Mouse (Mus musculus): Measurements from ENCODE around the gene Esd. TPM values are rescaled to one million over a fixed set of nuclear protein-coding genes. Genes with fewer than 3 reads are reported as not detected.

Esd gene
- polyA plus RNA-seq, 2 experiments: 101 to 220 TPM

- no peak overlapping the region for H3K27ac ChIP-seq
- no peaks in the 10 kb centered on the region for H3K36me3 ChIP-seq (replicated peaks; ENCODE audit: control insufficient read depth, insufficient read depth, low read depth)
- H3K4me2 ChIP-seq (ENCODE audit: low read depth): no peak overlapping the region
- TF ChIP-seq CTCF (IDR thresholded peaks at IDR 0.05; ENCODE audit: low read depth) (no peak), EP300 (IDR thresholded peaks at IDR 0.05; ENCODE audit: low read depth) (no peak)
- H3K4me3 ChIP-seq (ENCODE audit: insufficient read depth in 1 of 2, low read depth in 2 of 2, low read length in 2 of 2): no peak overlapping the region
- H3K9me3 ChIP-seq (ENCODE audit: control insufficient read depth, low read length): no peaks in the 10 kb centered on the region
- peaks cover 0 to 10% of the 10 kb centered on the region in 2 experiments; a peak in 2 of 4 replicates for H3K4me1 ChIP-seq (replicated peaks; ENCODE audit: control insufficient read depth in 2 of 2, insufficient read depth in 2 of 2, low read length in 1 of 2)
- ATAC-seq (ENCODE audit: insufficient read depth): no peak
- H3K27me3 ChIP-seq (ENCODE audit: control insufficient read depth, insufficient read depth, low read length): no peaks in the 10 kb centered on the region
- 53% methylated on average over 3 of the region's 3 CpGs for WGBS (ENCODE audit: insufficient replicate concordance)
- no peak overlapping the region for H3K9ac ChIP-seq (replicated peaks)
- DNase-seq (ENCODE audit: low read depth in 3 of 3, low spot score in 3 of 3): no peak
Observed at GRCm38 (mm10) chr14:74699241-74699640, 32.9 kb upstream of the Esd start.

GRCm38 (mm10) chr14:74703930-74704329, 28.2 kb upstream of the Esd start:
- H3K36me3 ChIP-seq (replicated peaks; ENCODE audit: control insufficient read depth, insufficient read depth, low read depth): no peaks in the 10 kb centered on the region
- no peak overlapping the region for H3K4me2 ChIP-seq (ENCODE audit: low read depth)
- no peaks in the 10 kb centered on the region for H3K9me3 ChIP-seq (ENCODE audit: control insufficient read depth, low read length)
- DNase-seq (ENCODE audit: low read depth in 3 of 3, low spot score in 3 of 3): no peak
- H3K27me3 ChIP-seq (ENCODE audit: control insufficient read depth, insufficient read depth, low read length): no peaks in the 10 kb centered on the region
- WGBS (ENCODE audit: insufficient replicate concordance): 29% methylated on average over 6 of the region's 6 CpGs
- H3K4me1 ChIP-seq (replicated peaks; ENCODE audit: control insufficient read depth in 2 of 2, insufficient read depth in 2 of 2, low read length in 1 of 2): peaks cover 0 to 10% of the 10 kb centered on the region in 2 experiments; a peak in 2 of 4 replicates
- H3K9ac ChIP-seq (replicated peaks): no peak overlapping the region
- TF ChIP-seq EP300 (IDR thresholded peaks at IDR 0.05; ENCODE audit: low read depth): no peak
- no peak for TF ChIP-seq CTCF (IDR thresholded peaks at IDR 0.05; ENCODE audit: low read depth)
- H3K4me3 ChIP-seq (ENCODE audit: insufficient read depth in 1 of 2, low read depth in 2 of 2, low read length in 2 of 2): no peak overlapping the region
- no peak overlapping the region for H3K27ac ChIP-seq
- ATAC-seq (ENCODE audit: insufficient read depth): no peak

GRCm38 (mm10) chr14:74709054-74709453, 23.0 kb upstream of the Esd start:
- no peak for ATAC-seq (ENCODE audit: insufficient read depth)
- H3K9me3 ChIP-seq (ENCODE audit: control insufficient read depth, low read length): no peaks in the 10 kb centered on the region
- no peak overlapping the region for H3K9ac ChIP-seq (replicated peaks)
- H3K4me1 ChIP-seq (replicated peaks; ENCODE audit: control insufficient read depth in 2 of 2, insufficient read depth in 2 of 2, low read length in 1 of 2): no peaks in the 10 kb centered on the region
- TF ChIP-seq EP300 (IDR thresholded peaks at IDR 0.05; ENCODE audit: low read depth) (no peak), CTCF (IDR thresholded peaks at IDR 0.05; ENCODE audit: low read depth) (peak; percentile 51; the same call in 1 of the 2 replicates)
- H3K36me3 ChIP-seq (replicated peaks; ENCODE audit: control insufficient read depth, insufficient read depth, low read depth): no peaks in the 10 kb centered on the region
- no peak overlapping the region for H3K27ac ChIP-seq
- H3K4me3 ChIP-seq (ENCODE audit: insufficient read depth in 1 of 2, low read depth in 2 of 2, low read length in 2 of 2): no peak overlapping the region
- 12% methylated on average over 3 of the region's 3 CpGs for WGBS (ENCODE audit: insufficient replicate concordance)
- no peaks in the 10 kb centered on the region for H3K27me3 ChIP-seq (ENCODE audit: control insufficient read depth, insufficient read depth, low read length)
- no peak overlapping the region for H3K4me2 ChIP-seq (ENCODE audit: low read depth)
- DNase-seq (ENCODE audit: low read depth in 3 of 3, low spot score in 3 of 3): peak; percentile 41 to 63 (median 51)

GRCm38 (mm10) chr14:74723541-74723940, 8.6 kb upstream of the Esd start:
- WGBS (ENCODE audit: insufficient replicate concordance): 49% methylated on average over 3 of the region's 3 CpGs
- TF ChIP-seq EP300 (IDR thresholded peaks at IDR 0.05; ENCODE audit: low read depth): no peak
- TF ChIP-seq CTCF (IDR thresholded peaks at IDR 0.05; ENCODE audit: low read depth): no peak
- Histone ChIP-seq H3K36me3 (replicated peaks; ENCODE audit: control insufficient read depth, insufficient read depth, low read depth) (no peaks in the 10 kb centered on the region), H3K27ac (no peak overlapping the region), H3K4me3 (ENCODE audit: insufficient read depth in 1 of 2, low read depth in 2 of 2, low read length in 2 of 2) (no peak overlapping the region), H3K4me2 (ENCODE audit: low read depth) (no peak overlapping the region), H3K4me1 (replicated peaks; ENCODE audit: control insufficient read depth in 2 of 2, insufficient read depth in 2 of 2, low read length in 1 of 2) (no peaks in the 10 kb centered on the region), H3K27me3 (ENCODE audit: control insufficient read depth, insufficient read depth, low read length) (no peaks in the 10 kb centered on the region), H3K9me3 (ENCODE audit: control insufficient read depth, low read length) (no peaks in the 10 kb centered on the region), H3K9ac (replicated peaks) (no peak overlapping the region)
- DNase-seq (ENCODE audit: low read depth in 3 of 3, low spot score in 3 of 3): no peak
- no peak for ATAC-seq (ENCODE audit: insufficient read depth)

GRCm38 (mm10) chr14:74731221-74732078, 647 bp upstream of the Esd start:
- no peak for ATAC-seq (ENCODE audit: insufficient read depth)

More at GRCm38 (mm10) chr14:74731221-74732078, 647 bp upstream of the Esd start:
- 25% methylated on average over 9 of the region's 9 CpGs for WGBS (ENCODE audit: insufficient replicate concordance)
- H3K9ac ChIP-seq (replicated peaks): peak overlapping the region; percentile 40
- H3K36me3 ChIP-seq (replicated peaks; ENCODE audit: control insufficient read depth, insufficient read depth, low read depth): peaks cover 4% of the 10 kb centered on the region
- no peaks in the 10 kb centered on the region for H3K27me3 ChIP-seq (ENCODE audit: control insufficient read depth, insufficient read depth, low read length)
- no peak for TF ChIP-seq CTCF (IDR thresholded peaks at IDR 0.05; ENCODE audit: low read depth)
- TF ChIP-seq EP300 (IDR thresholded peaks at IDR 0.05; ENCODE audit: low read depth): no peak
- peak overlapping the region; percentile 65 to 91 for H3K4me3 ChIP-seq (ENCODE audit: insufficient read depth in 1 of 2, low read depth in 2 of 2, low read length in 2 of 2)
- DNase-seq (ENCODE audit: low read depth in 3 of 3, low spot score in 3 of 3): no peak
- peaks cover 10 to 16% of the 10 kb centered on the region in 2 experiments; a peak in 3 of 4 replicates for H3K4me1 ChIP-seq (replicated peaks; ENCODE audit: control insufficient read depth in 2 of 2, insufficient read depth in 2 of 2, low read length in 1 of 2)
- H3K9me3 ChIP-seq (ENCODE audit: control insufficient read depth, low read length): no peaks in the 10 kb centered on the region
- H3K4me2 ChIP-seq (ENCODE audit: low read depth): peak overlapping the region; percentile 88
- H3K27ac ChIP-seq: peak overlapping the region; percentile 31; the same call in 1 of the 2 replicates

All from liver, embryonic 14.5 days (tissue).